Mouse (Mus musculus): Measurements from ENCODE around the gene Fam177a. TPM values are rescaled to one million over a fixed set of nuclear protein-coding genes. Genes with fewer than 3 reads are reported as not detected.
"Not testable (repeated sequence)": the region's sequence is repeated elsewhere in the genome, so short reads cannot be mapped to it uniquely, and the experiment has no call there.

The Fam177a gene
- total and polyA plus RNA-seq, 2 experiments, result 0.82 to 2.4 TPM

GRCm38 (mm10) chr12:55137859-55138258 is 13.6 kb downstream of the Fam177a start:
- not testable (repeated sequence) for H3K79me2 ChIP-seq (ENCODE audit: control insufficient read depth, insufficient read depth, low read length); H3K9ac ChIP-seq (ENCODE audit: low read depth, low read length); H3K4me1 ChIP-seq (ENCODE audit: control insufficient read depth, insufficient read depth, low read length); H3K36me3 ChIP-seq (ENCODE audit: control insufficient read depth, insufficient read depth, low read length); H3K27me3 ChIP-seq (ENCODE audit: control insufficient read depth, insufficient read depth, low read length); DNase-seq (ENCODE audit: extremely low read depth, low read depth, low spot score); H3K27ac ChIP-seq (replicated peaks; ENCODE audit: insufficient read depth, low read depth, low read length); H3K4me3 ChIP-seq (ENCODE audit: insufficient read depth, low read depth, low read length)
- WGBS, result no CpG with 5 or more reads among the region's 6 CpGs

DNA sequence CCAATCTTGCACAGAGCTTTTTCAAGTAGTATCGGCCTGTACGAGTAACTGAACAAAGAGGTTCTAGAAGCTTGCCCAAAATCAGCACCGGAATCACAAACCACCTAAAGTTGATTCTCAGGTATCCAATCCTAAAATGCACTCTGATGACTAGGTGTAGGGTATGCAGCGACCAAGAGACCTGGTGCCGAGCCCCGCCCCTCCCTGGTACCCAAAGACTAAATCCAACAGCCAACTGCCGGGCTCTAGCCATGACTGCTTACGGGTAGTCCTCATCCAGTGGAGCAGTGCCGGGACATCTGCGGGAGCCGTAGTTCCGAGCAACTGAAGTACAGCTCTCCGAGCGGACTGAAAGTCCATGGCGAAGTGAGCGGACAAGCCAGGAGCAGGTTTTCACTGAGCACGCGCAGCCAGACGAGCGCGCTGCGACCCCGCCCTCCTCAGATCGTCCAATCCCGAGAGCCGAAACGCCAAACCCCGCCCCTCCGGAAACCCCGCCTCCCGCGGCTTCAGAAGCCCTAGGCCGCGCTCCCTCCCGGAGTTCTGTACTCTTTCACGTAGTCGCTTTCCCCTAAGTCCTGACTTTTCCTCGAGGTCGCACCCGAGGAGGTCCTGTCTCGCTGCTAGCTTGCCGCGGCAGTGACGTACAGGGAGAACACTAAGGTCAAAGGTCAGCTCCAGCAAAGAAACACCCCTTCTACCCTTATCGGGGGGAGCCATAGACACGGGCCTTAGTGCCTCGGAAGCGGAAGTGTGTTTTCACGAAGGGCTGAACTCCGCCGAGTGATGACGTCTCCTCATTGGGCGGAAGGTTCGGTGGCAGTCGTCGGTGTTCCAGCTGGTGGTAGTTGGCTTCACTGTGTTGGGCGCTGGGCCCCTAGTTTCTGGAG is 30.5 kb downstream of the Fam177a start, which contains the start of gene Srp54b:
TSS of gene Srp54b (plus strand) at position 546 of the 890 bp plus-strand sequence.
- H3K9ac ChIP-seq (ENCODE audit: low read depth, low read length); H3K79me2 ChIP-seq (ENCODE audit: control insufficient read depth, insufficient read depth, low read length); H3K27me3 ChIP-seq (ENCODE audit: control insufficient read depth, insufficient read depth, low read length); H3K36me3 ChIP-seq (ENCODE audit: control insufficient read depth, insufficient read depth, low read length); H3K27ac ChIP-seq (replicated peaks; ENCODE audit: insufficient read depth, low read depth, low read length); H3K4me1 ChIP-seq (ENCODE audit: control insufficient read depth, insufficient read depth, low read length); DNase-seq (ENCODE audit: extremely low read depth, low read depth, low spot score): not testable (repeated sequence)
- WGBS, result no CpG with 5 or more reads among the region's 57 CpGs
- peak within 1 kb of the TSS; percentile 37; the same call in 1 of the 2 replicates for H3K4me3 ChIP-seq (ENCODE audit: insufficient read depth, low read depth, low read length)

- not testable (repeated sequence) for H3K36me3 ChIP-seq (ENCODE audit: control insufficient read depth, insufficient read depth, low read length); H3K79me2 ChIP-seq (ENCODE audit: control insufficient read depth, insufficient read depth, low read length); H3K4me1 ChIP-seq (ENCODE audit: control insufficient read depth, insufficient read depth, low read length); DNase-seq (ENCODE audit: extremely low read depth, low read depth, low spot score); H3K27me3 ChIP-seq (ENCODE audit: control insufficient read depth, insufficient read depth, low read length); H3K9ac ChIP-seq (ENCODE audit: low read depth, low read length); H3K27ac ChIP-seq (replicated peaks; ENCODE audit: insufficient read depth, low read depth, low read length)
- WGBS, result 0% methylated on average over 10 of the region's 24 CpGs
- peak overlapping the region; percentile 37; the same call in 1 of the 2 replicates for H3K4me3 ChIP-seq (ENCODE audit: insufficient read depth, low read depth, low read length)
Measured at GRCm38 (mm10) chr12:55155449-55155783, 31.1 kb downstream of the Fam177a start.

DNA sequence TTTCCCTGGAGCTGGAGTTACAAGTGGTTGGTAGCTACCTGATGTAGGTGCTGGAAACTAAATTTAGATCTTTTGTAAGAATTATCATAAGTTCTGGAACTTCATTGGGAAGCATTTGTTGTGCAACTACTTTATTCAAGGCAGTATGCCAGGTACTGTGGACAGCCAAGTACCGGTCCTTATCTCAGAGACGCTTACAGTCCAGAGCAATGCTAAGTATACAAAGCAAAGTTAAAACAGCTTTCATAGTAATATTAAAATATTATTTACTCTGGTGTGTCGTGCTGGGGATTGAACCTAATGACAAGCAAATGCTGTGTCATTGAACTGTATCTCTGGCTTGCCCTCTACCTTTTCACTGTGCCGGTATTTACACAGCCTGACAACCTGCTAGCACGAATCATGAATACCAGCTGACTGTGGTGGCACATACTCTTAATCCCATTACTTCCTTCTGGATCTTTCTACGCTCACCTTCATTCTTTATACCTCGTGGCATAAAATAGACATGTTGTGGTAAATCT is 42.8 kb downstream of the Fam177a start:
- H3K36me3 ChIP-seq (ENCODE audit: control insufficient read depth, insufficient read depth, low read length); H3K27me3 ChIP-seq (ENCODE audit: control insufficient read depth, insufficient read depth, low read length); H3K9ac ChIP-seq (ENCODE audit: low read depth, low read length); H3K27ac ChIP-seq (replicated peaks; ENCODE audit: insufficient read depth, low read depth, low read length); H3K4me1 ChIP-seq (ENCODE audit: control insufficient read depth, insufficient read depth, low read length); DNase-seq (ENCODE audit: extremely low read depth, low read depth, low spot score); H3K79me2 ChIP-seq (ENCODE audit: control insufficient read depth, insufficient read depth, low read length); H3K4me3 ChIP-seq (ENCODE audit: insufficient read depth, low read depth, low read length): not testable (repeated sequence)
- no CpG with 5 or more reads among the region's 7 CpGs for WGBS

DNA sequence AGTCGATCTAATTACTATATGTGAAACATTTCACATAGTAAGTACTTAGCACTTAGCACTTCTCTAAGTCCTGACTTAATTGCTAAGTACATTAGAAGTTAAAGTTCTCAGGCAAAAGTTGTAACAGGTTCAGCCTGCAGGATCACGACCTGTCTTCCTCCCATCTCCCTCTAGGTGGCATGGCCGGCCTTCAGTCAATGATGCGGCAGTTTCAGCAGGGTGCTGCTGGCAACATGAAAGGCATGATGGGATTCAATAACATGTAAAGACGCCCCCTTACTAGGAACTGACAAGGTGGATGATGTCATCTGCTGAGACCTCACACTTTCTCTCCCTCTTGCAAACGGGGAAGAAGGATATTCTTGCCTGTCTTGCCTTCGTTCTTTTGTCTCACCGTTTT is 63.4 kb downstream of the Fam177a start:
- DNase-seq (ENCODE audit: extremely low read depth, low read depth, low spot score); H3K27ac ChIP-seq (replicated peaks; ENCODE audit: insufficient read depth, low read depth, low read length); H3K27me3 ChIP-seq (ENCODE audit: control insufficient read depth, insufficient read depth, low read length); H3K4me3 ChIP-seq (ENCODE audit: insufficient read depth, low read depth, low read length); H3K4me1 ChIP-seq (ENCODE audit: control insufficient read depth, insufficient read depth, low read length); H3K79me2 ChIP-seq (ENCODE audit: control insufficient read depth, insufficient read depth, low read length); H3K36me3 ChIP-seq (ENCODE audit: control insufficient read depth, insufficient read depth, low read length); H3K9ac ChIP-seq (ENCODE audit: low read depth, low read length): not testable (repeated sequence)
- no CpG with 5 or more reads among the region's 8 CpGs for WGBS

- not testable (repeated sequence) for H3K36me3 ChIP-seq (ENCODE audit: control insufficient read depth, insufficient read depth, low read length); H3K79me2 ChIP-seq (ENCODE audit: control insufficient read depth, insufficient read depth, low read length); H3K4me1 ChIP-seq (ENCODE audit: control insufficient read depth, insufficient read depth, low read length); H3K27me3 ChIP-seq (ENCODE audit: control insufficient read depth, insufficient read depth, low read length); H3K9ac ChIP-seq (ENCODE audit: low read depth, low read length); DNase-seq (ENCODE audit: extremely low read depth, low read depth, low spot score); H3K27ac ChIP-seq (replicated peaks; ENCODE audit: insufficient read depth, low read depth, low read length); H3K4me3 ChIP-seq (ENCODE audit: insufficient read depth, low read depth, low read length)
- WGBS, result no CpG with 5 or more reads among the region's 5 CpGs
Measured at GRCm38 (mm10) chr12:55189127-55189526, 64.9 kb downstream of the Fam177a start.

Other genes starting within 250 kb of the Fam177a start
- gene Gm20403, start 137.9 kb upstream of the Fam177a start, total RNA-seq (2014; rRNA removed), result not detected in 2 replicates
- not detected in 2 replicates for gene Gm20403, start 137.9 kb upstream of the Fam177a start, polyA plus RNA-seq (2012; rRNA removed)
- 5.2 and 6.8 TPM in 2 replicates for gene Baz1a, start 110.1 kb upstream of the Fam177a start, total RNA-seq (2014; rRNA removed)
- 1.4 and 1.6 TPM in 2 replicates for gene Baz1a, start 110.1 kb upstream of the Fam177a start, polyA plus RNA-seq (2012; rRNA removed)
- 11.5 and 13.0 TPM in 2 replicates for gene 2700097O09Rik, start 44.4 kb upstream of the Fam177a start, total RNA-seq (2014; rRNA removed)
- 4.5 and 5.5 TPM in 2 replicates for gene 2700097O09Rik, start 44.4 kb upstream of the Fam177a start, polyA plus RNA-seq (2012; rRNA removed)
- 52.1 and 91.7 TPM in 2 replicates for gene Srp54a, start 44.2 kb upstream of the Fam177a start, total RNA-seq (2014; rRNA removed)
- 16.5 and 19.5 TPM in 2 replicates for gene Srp54a, start 44.2 kb upstream of the Fam177a start, polyA plus RNA-seq (2012; rRNA removed)
- gene Srp54b, start 30.6 kb downstream of the Fam177a start, total RNA-seq (2014; rRNA removed), result 37.0 and 42.7 TPM in 2 replicates
- gene Srp54b, start 30.6 kb downstream of the Fam177a start, polyA plus RNA-seq (2012; rRNA removed), result 23.0 and 24.5 TPM in 2 replicates
- gene 1700047I17Rik2, start 75.1 kb downstream of the Fam177a start, total RNA-seq (2014; rRNA removed), result 0.28 TPM in 1 of 2 replicates, not detected in the other
- gene 1700047I17Rik2, start 75.1 kb downstream of the Fam177a start, polyA plus RNA-seq (2012; rRNA removed), result not detected in 2 replicates
- gene Srp54c, start 105.7 kb downstream of the Fam177a start, total RNA-seq (2014; rRNA removed), result 42.3 and 62.3 TPM in 2 replicates
- gene Srp54c, start 105.7 kb downstream of the Fam177a start, polyA plus RNA-seq (2012; rRNA removed), result 4.2 and 4.5 TPM in 2 replicates
- 10.7 and 12.2 TPM in 2 replicates for gene 1110008L16Rik, start 175.1 kb downstream of the Fam177a start, total RNA-seq (2014; rRNA removed)
- gene 1110008L16Rik, start 175.1 kb downstream of the Fam177a start, polyA plus RNA-seq (2012; rRNA removed), result 4.6 and 6.2 TPM in 2 replicates
- 6.8 and 6.9 TPM in 2 replicates for gene Ppp2r3c, start 178.5 kb downstream of the Fam177a start, total RNA-seq (2014; rRNA removed)
- gene Ppp2r3c, start 178.5 kb downstream of the Fam177a start, polyA plus RNA-seq (2012; rRNA removed), result 1.0 and 1.2 TPM in 2 replicates

Data from liver, adult 2 months (tissue).